Mouse (Mus musculus): Measurements from ENCODE around the gene Tnfsf10.

Tnfsf10 gene

GRCm38 (mm10) chr3:27302339-27303022 is 14.3 kb upstream of the Tnfsf10 start:
- DNase-seq (ENCODE audit: low read depth, low spot score) = no peak

- DNase-seq (ENCODE audit: low read depth, low spot score) = no peak
Observed at GRCm38 (mm10) chr3:27306815-27307214, 10.0 kb upstream of the Tnfsf10 start.

GRCm38 (mm10) chr3:27310973-27311372 is 5.9 kb upstream of the Tnfsf10 start:
- DNase-seq (ENCODE audit: low read depth, low spot score) = no peak

- no peak for DNase-seq (ENCODE audit: low read depth, low spot score)
Observed at GRCm38 (mm10) chr3:27311475-27311874, 5.4 kb upstream of the Tnfsf10 start.

- DNase-seq (ENCODE audit: low read depth, low spot score) = no peak
Observed at GRCm38 (mm10) chr3:27314506-27315164, 2.2 kb upstream of the Tnfsf10 start.

GRCm38 (mm10) chr3:27317288-27318024 is 628 bp downstream of the Tnfsf10 start:
- no peak for DNase-seq (ENCODE audit: low read depth, low spot score)

GRCm38 (mm10) chr3:27319650-27320049 is 2.8 kb downstream of the Tnfsf10 start:
- DNase-seq (ENCODE audit: low read depth, low spot score) = no peak

- DNase-seq (ENCODE audit: low read depth, low spot score) = no peak
Observed at GRCm38 (mm10) chr3:27320613-27321495, 4.0 kb downstream of the Tnfsf10 start.

GRCm38 (mm10) chr3:27322591-27322990 is 5.8 kb downstream of the Tnfsf10 start:
- no peak for DNase-seq (ENCODE audit: low read depth, low spot score)

- DNase-seq (ENCODE audit: low read depth, low spot score) = no peak
Observed at GRCm38 (mm10) chr3:27323551-27323950, 6.7 kb downstream of the Tnfsf10 start.

GRCm38 (mm10) chr3:27326633-27327191 is 9.9 kb downstream of the Tnfsf10 start:
- DNase-seq (ENCODE audit: low read depth, low spot score) = no peak

- DNase-seq (ENCODE audit: low read depth, low spot score) = no peak
Observed at GRCm38 (mm10) chr3:27330706-27331105, 13.9 kb downstream of the Tnfsf10 start.

GRCm38 (mm10) chr3:27338437-27338836 is 21.6 kb downstream of the Tnfsf10 start:
- DNase-seq (ENCODE audit: low read depth, low spot score) = no peak

GRCm38 (mm10) chr3:27338887-27339286 is 22.1 kb downstream of the Tnfsf10 start:
- no peak for DNase-seq (ENCODE audit: low read depth, low spot score)

GRCm38 (mm10) chr3:27340757-27341156 is 23.9 kb downstream of the Tnfsf10 start:
- DNase-seq (ENCODE audit: low read depth, low spot score) = no peak

GRCm38 (mm10) chr3:27342462-27342861 is 25.6 kb downstream of the Tnfsf10 start:
- DNase-seq (ENCODE audit: low read depth, low spot score) = no peak

GRCm38 (mm10) chr3:27345526-27345925 is 28.7 kb downstream of the Tnfsf10 start:
- DNase-seq (ENCODE audit: low read depth, low spot score) = peak; percentile 36

- DNase-seq (ENCODE audit: low read depth, low spot score) = no peak
Observed at GRCm38 (mm10) chr3:27348462-27348861, 31.6 kb downstream of the Tnfsf10 start.

GRCm38 (mm10) chr3:27351105-27351504 is 34.3 kb downstream of the Tnfsf10 start:
- no peak for DNase-seq (ENCODE audit: low read depth, low spot score)

GRCm38 (mm10) chr3:27359100-27359720 is 42.4 kb downstream of the Tnfsf10 start:
- DNase-seq (ENCODE audit: low read depth, low spot score) = no peak

- no peak for DNase-seq (ENCODE audit: low read depth, low spot score)
Observed at GRCm38 (mm10) chr3:27370125-27370524, 53.3 kb downstream of the Tnfsf10 start.

Data from WW6 (cell line).